Mouse (Mus musculus) C2C12 (cell line): ENCODE measurements around the gene Tra2a.

ENCODE experiments used
- CTCF ChIP-seq: IDR thresholded peaks from one replicate; pipeline ENCODE4 v1.5.1; 2011; ENCODE audit not compliant: control insufficient read depth, insufficient read depth, insufficient read length
- MYOD1 ChIP-seq: IDR thresholded peaks from one replicate; pipeline ENCODE4 v1.6.1; 2011; ENCODE audit warnings: low read depth; ENCODE audit not compliant: control insufficient read depth, insufficient read length
- MYOG ChIP-seq: IDR thresholded peaks from one replicate; pipeline ENCODE4 v1.6.1; 2011; ENCODE audit not compliant: control insufficient read depth, insufficient read length; ENCODE audit errors: extremely low read depth
- USF1 ChIP-seq: IDR thresholded peaks from one replicate; pipeline ENCODE4 v1.6.1; 2011; ENCODE audit warnings: low read depth, mild to moderate bottlenecking, control low read depth, moderate library complexity

DNA sequence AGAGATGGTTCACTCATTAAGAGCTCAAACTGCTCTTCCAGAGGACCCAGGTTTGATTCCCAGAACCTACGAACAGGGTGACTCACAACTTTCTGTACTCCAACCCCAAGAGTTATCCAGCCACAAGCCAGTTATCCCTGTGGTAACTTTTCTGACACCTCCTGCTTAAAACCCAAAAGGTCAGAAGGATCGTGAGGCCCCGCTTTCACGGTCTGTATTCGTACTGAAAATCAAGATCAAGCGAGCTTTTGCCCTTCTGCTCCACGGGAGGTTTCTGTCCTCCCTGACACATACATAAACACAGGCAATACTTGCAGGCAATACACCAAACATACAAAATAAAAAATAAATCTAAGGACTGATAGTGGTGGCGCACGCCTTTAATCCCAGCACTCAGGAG lies 27.5 kb downstream of the Tra2a start:
- no peak for TF ChIP-seq CTCF
- TF ChIP-seq MYOG: no peak
- no peak for TF ChIP-seq MYOD1
- TF ChIP-seq USF1: no peak
